Mouse (Mus musculus): ENCODE data around the gene Hist2h2be. TPM values are rescaled to one million over a fixed set of nuclear protein-coding genes. Genes with fewer than 3 reads are reported as not detected.
"Not testable (repeated sequence)": the region's sequence is repeated elsewhere in the genome, so short reads cannot be mapped to it uniquely, and the experiment has no call there.

Gene Hist2h2be
- total RNA-seq, 2 experiments from 2014 or later = 5.7 to 5.8 TPM

GRCm38 (mm10) chr3:96262979-96263550 is 42.1 kb downstream of the Hist2h2be start, which contains the start of gene Hist2h4:
Gene Hist2h4, minus strand, starts transcription at chr3:96263311.
- peak; percentile 95 for DNase-seq

- peak; percentile 52 for DNase-seq
Measured at GRCm38 (mm10) chr3:96263558-96264403, 42.9 kb downstream of the Hist2h2be start.

GRCm38 (mm10) chr3:96264404-96264949 is 43.6 kb downstream of the Hist2h2be start:
- no peak for DNase-seq

GRCm38 (mm10) chr3:96266132-96266710 is 45.3 kb downstream of the Hist2h2be start:
- DNase-seq = no peak

GRCm38 (mm10) chr3:96267541-96267940 is 46.6 kb downstream of the Hist2h2be start:
- DNase-seq = no peak

GRCm38 (mm10) chr3:96268051-96268775 is 47.3 kb downstream of the Hist2h2be start, which contains the start of gene Hist2h3b:
Gene Hist2h3b, plus strand, starts transcription at chr3:96268654.
- DNase-seq = peak; percentile 78

- DNase-seq = not testable (repeated sequence)
Measured at GRCm38 (mm10) chr3:96268776-96269378, 48.0 kb downstream of the Hist2h2be start.

- DNase-seq = peak; percentile 87
Measured at GRCm38 (mm10) chr3:96269511-96270474, 48.9 kb downstream of the Hist2h2be start, which contains the start of gene Hist2h2bb. Gene Hist2h2bb, plus strand, starts transcription at chr3:96269752.

Small RNA genes within 50 kb of the gene (microRNA-seq; reads per million reads assigned to microRNA genes)
- gene Gm44492 (0 to 0.20 reads per million in 2 experiments), gene Gm47311 (0 reads per million in 2 experiments), gene Gm47313 (0 reads per million in 2 experiments)

Other genes with a start within 250 kb of the Hist2h2be start
- gene Plekho1, start 225.1 kb upstream of the Hist2h2be start, total RNA-seq (2021) = 100 to 1,000 TPM; 141 to 164 TPM
- 10 to 100 TPM; 33.7 to 34.5 TPM for gene Vps45, start 162.7 kb upstream of the Hist2h2be start, total RNA-seq (2021)
- 10 to 100 TPM; 45.7 to 47.4 TPM for gene Otud7b, start 116.6 kb upstream of the Hist2h2be start, total RNA-seq (2021)
- 1 to 10 TPM; 4.2 to 4.6 TPM for gene Mtmr11, start 59.1 kb upstream of the Hist2h2be start, total RNA-seq (2021)
- 10 to 100 TPM; 34.1 to 36.8 TPM for gene Sf3b4, start 48.8 kb upstream of the Hist2h2be start, total RNA-seq (2021)
- gene Sv2a, start 40.0 kb upstream of the Hist2h2be start, total RNA-seq (2021) = 10 to 100 TPM; 19.3 to 20.6 TPM
- gene Bola1, start 1.4 kb upstream of the Hist2h2be start, total RNA-seq (2021) = 10 to 100 TPM; 18.8 to 20.9 TPM
- 10 to 100 TPM; 25.5 to 29.9 TPM for gene Hist2h2ab, start 1.3 kb upstream of the Hist2h2be start, total RNA-seq (2021)
- gene Hist2h2ac, start 239 bp upstream of the Hist2h2be start, total RNA-seq (2021) = 100 to 1,000 TPM; 205 to 211 TPM
- 100 to 1,000 TPM; 209 to 211 TPM for gene Hist2h3c2, start 18.0 kb downstream of the Hist2h2be start, total RNA-seq (2021)
- gene Hist2h2aa2, start 19.2 kb downstream of the Hist2h2be start, total RNA-seq (2021) = 1,000 to 10,000 TPM; 1,222 to 1,254 TPM
- 10 to 100 TPM; 26.8 to 30.1 TPM for gene Hist2h2aa1, start 24.4 kb downstream of the Hist2h2be start, total RNA-seq (2021)
- gene Hist2h3c1, start 25.6 kb downstream of the Hist2h2be start, total RNA-seq (2021) = under 1 TPM; 0.16 to 0.81 TPM
- 10 to 100 TPM; 81.1 to 87.3 TPM for gene Hist2h4, start 42.2 kb downstream of the Hist2h2be start, total RNA-seq (2021)
- 100 to 1,000 TPM; 856 to 901 TPM for gene Hist2h3b, start 47.5 kb downstream of the Hist2h2be start, total RNA-seq (2021)
- gene Hist2h2bb, start 48.6 kb downstream of the Hist2h2be start, total RNA-seq (2021) = 100 to 1,000 TPM; 767 to 799 TPM
- gene Fcgr1, start 72.8 kb downstream of the Hist2h2be start, total RNA-seq (2021) = under 1 TPM; 0.57 to 0.70 TPM
- gene BC107364, start 231.2 kb downstream of the Hist2h2be start, total RNA-seq (2021) = under 1 TPM in 1 of 2 experiments, not detected in 1; 0.50 TPM

All from heart, postnatal 4 days (tissue).